Mouse (Mus musculus): Measurements from ENCODE around the gene Gdf15. TPM values are rescaled to one million over a fixed set of nuclear protein-coding genes. Genes with fewer than 3 reads are reported as not detected.
A peak's percentile ranks its signal among the peaks of the same experiment; 100 is the strongest.

The Gdf15 gene
- polyA plus RNA-seq (2015; fragmentation: Nextera tagmentation; extraction: Ambion mirVana) = 2.7 and 3.1 TPM in 2 replicates

GRCm38 (mm10) chr8:70632346-70632892 lies at the start of gene Gdf15:
Gdf15 (minus strand) TSS chr8:70632456.
- H3K4me2 ChIP-seq (ENCODE audit: low read depth, low read length) = peak within 1 kb of the TSS; percentile 88
- ATAC-seq (ENCODE audit: low read depth) = peak; percentile 28
- WGBS (ENCODE audit: insufficient replicate concordance) = 64% methylated on average over 6 of the region's 6 CpGs

GRCm38 (mm10) chr8:70681410-70681809 lies 49.2 kb upstream of the Gdf15 start:
- 45% methylated on average over 3 of the region's 3 CpGs for WGBS (ENCODE audit: insufficient replicate concordance)
- Histone ChIP-seq H3K4me3 (ENCODE audit: low read depth, low read length) (no peak overlapping the region), H3K9ac (ENCODE audit: low read depth, low read length) (no peak overlapping the region), H3K27me3 (ENCODE audit: control insufficient read depth, insufficient read depth, low read depth, low read length) (no peaks in the 10 kb centered on the region), H3K27ac (ENCODE audit: low read length) (no peak overlapping the region), H3K4me2 (ENCODE audit: low read depth, low read length) (no peak overlapping the region), H3K9me3 (replicated peaks; ENCODE audit: control insufficient read depth, low read length) (no peaks in the 10 kb centered on the region), H3K4me1 (ENCODE audit: control insufficient read depth, low read depth, low read length) (peaks cover 51% of the 10 kb centered on the region), H3K36me3 (ENCODE audit: control insufficient read depth, insufficient read depth) (peaks cover 7% of the 10 kb centered on the region)
- peak; percentile 32 for ATAC-seq (ENCODE audit: low read depth)

More at GRCm38 (mm10) chr8:70632346-70632892, at the start of gene Gdf15:
- Histone ChIP-seq H3K4me1 (ENCODE audit: control insufficient read depth, low read depth, low read length) (peaks cover 54% of the 10 kb centered on the region), H3K27me3 (ENCODE audit: control insufficient read depth, insufficient read depth, low read depth, low read length) (peaks cover 6% of the 10 kb centered on the region), H3K9ac (ENCODE audit: low read depth, low read length) (peak within 1 kb of the TSS; percentile 57), H3K9me3 (replicated peaks; ENCODE audit: control insufficient read depth, low read length) (no peaks in the 10 kb centered on the region), H3K27ac (ENCODE audit: low read length) (peak within 1 kb of the TSS; percentile 88), H3K4me3 (ENCODE audit: low read depth, low read length) (peak within 1 kb of the TSS; percentile 72), H3K36me3 (ENCODE audit: control insufficient read depth, insufficient read depth) (no peaks in the 10 kb centered on the region)

- Histone ChIP-seq H3K9ac (ENCODE audit: low read depth, low read length) (no peak overlapping the region), H3K36me3 (ENCODE audit: control insufficient read depth, insufficient read depth) (peaks cover 7% of the 10 kb centered on the region), H3K4me2 (ENCODE audit: low read depth, low read length) (no peak overlapping the region), H3K4me3 (ENCODE audit: low read depth, low read length) (no peak overlapping the region), H3K27ac (ENCODE audit: low read length) (0 out of 2 replicates have a peak overlapping the region, but pooled peaks have one; percentile 4), H3K4me1 (ENCODE audit: control insufficient read depth, low read depth, low read length) (peaks cover 63% of the 10 kb centered on the region), H3K9me3 (replicated peaks; ENCODE audit: control insufficient read depth, low read length) (no peaks in the 10 kb centered on the region), H3K27me3 (ENCODE audit: control insufficient read depth, insufficient read depth, low read depth, low read length) (no peaks in the 10 kb centered on the region)
- ATAC-seq (ENCODE audit: low read depth) = peak; percentile 62
- 67% methylated on average over 3 of the region's 3 CpGs for WGBS (ENCODE audit: insufficient replicate concordance)
These were observed 47.8 kb upstream of the Gdf15 start for GRCm38 (mm10) chr8:70680039-70680438.

DNA sequence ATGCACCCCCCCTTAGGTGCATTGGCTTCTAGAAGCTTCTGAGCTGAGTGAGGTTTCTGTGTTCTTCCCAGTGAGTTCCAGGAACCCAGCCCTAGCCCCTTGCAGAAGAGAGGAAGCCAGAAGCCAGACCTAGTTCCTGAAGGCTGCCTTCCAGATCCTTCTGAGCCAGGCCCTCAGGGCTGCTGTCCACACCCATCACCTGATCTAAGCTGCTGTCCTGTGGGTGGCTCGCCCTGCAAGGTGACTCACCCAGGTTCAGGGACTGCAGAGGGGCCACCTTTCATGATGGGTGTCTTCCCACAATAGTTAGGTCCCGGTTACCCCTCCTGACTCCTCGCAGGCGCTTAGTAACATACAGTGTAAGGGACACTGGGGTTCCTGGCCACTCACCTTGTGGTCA lies 47.1 kb upstream of the Gdf15 start:
- no peak for ATAC-seq (ENCODE audit: low read depth)
- Histone ChIP-seq H3K9ac (ENCODE audit: low read depth, low read length) (no peak overlapping the region), H3K4me2 (ENCODE audit: low read depth, low read length) (no peak overlapping the region), H3K36me3 (ENCODE audit: control insufficient read depth, insufficient read depth) (peaks cover 7% of the 10 kb centered on the region), H3K4me3 (ENCODE audit: low read depth, low read length) (no peak overlapping the region), H3K27me3 (ENCODE audit: control insufficient read depth, insufficient read depth, low read depth, low read length) (no peaks in the 10 kb centered on the region), H3K4me1 (ENCODE audit: control insufficient read depth, low read depth, low read length) (peaks cover 69% of the 10 kb centered on the region), H3K9me3 (replicated peaks; ENCODE audit: control insufficient read depth, low read length) (no peaks in the 10 kb centered on the region), H3K27ac (ENCODE audit: low read length) (0 out of 2 replicates have a peak overlapping the region, but pooled peaks have one; percentile 27)
- 81% methylated on average over 4 of the region's 4 CpGs for WGBS (ENCODE audit: insufficient replicate concordance)

DNA sequence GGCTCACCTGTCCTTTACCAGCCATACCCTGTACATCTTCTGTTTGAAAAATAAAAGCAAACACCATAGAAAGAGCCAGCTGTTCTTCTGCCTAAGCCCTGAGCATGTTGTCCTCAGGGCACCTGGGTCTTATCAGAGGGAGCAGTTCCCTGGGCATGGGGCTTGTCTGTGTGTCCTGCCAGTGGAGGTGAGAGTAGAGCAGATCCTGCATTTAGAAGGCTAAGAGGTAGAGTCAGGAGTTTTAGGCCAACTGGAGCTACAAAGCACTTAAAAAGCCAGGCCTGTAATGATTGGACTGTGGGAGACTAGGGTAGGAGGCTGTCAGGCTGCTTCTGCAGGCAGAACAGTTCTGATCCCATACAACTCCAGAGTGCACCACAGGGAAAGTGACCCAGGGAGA lies 46.4 kb upstream of the Gdf15 start:
- no peak overlapping the region for H3K4me3 ChIP-seq (ENCODE audit: low read depth, low read length)
- H3K9me3 ChIP-seq (replicated peaks; ENCODE audit: control insufficient read depth, low read length) = no peaks in the 10 kb centered on the region
- H3K36me3 ChIP-seq (ENCODE audit: control insufficient read depth, insufficient read depth) = peaks cover 7% of the 10 kb centered on the region
- peaks cover 77% of the 10 kb centered on the region for H3K4me1 ChIP-seq (ENCODE audit: control insufficient read depth, low read depth, low read length)
- H3K27ac ChIP-seq (ENCODE audit: low read length) = no peak overlapping the region
- no peak for ATAC-seq (ENCODE audit: low read depth)
- H3K4me2 ChIP-seq (ENCODE audit: low read depth, low read length) = no peak overlapping the region
- no peaks in the 10 kb centered on the region for H3K27me3 ChIP-seq (ENCODE audit: control insufficient read depth, insufficient read depth, low read depth, low read length)
- no peak overlapping the region for H3K9ac ChIP-seq (ENCODE audit: low read depth, low read length)

DNA sequence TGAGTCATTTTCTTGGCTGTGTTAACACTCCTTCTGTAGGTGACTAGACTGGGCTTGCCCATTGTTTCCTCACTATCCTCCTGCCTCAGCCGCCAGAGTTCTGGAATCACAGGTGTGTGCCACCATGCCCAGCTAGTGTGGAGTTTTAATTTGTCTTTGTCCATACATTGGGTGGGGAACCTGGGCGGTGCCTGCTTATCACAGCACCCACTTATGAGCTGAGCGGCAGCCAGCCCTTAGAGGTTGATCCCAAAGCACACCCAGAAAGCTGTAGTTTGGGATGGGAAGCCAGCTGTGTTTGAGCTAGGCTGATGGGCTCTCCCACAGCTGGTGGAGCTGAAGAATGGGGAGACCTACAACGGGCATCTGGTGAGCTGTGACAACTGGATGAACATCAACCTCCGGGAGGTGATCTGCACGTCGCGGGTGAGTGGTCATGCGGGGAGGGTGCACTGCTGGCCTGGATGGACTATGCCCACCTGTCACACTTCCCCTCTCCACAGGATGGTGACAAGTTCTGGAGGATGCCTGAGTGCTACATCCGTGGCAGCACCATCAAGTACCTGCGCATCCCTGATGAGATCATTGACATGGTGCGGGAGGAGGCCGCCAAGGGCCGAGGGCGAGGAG lies 45.3 kb upstream of the Gdf15 start:
- WGBS (ENCODE audit: insufficient replicate concordance) = 78% methylated on average over 15 of the region's 15 CpGs
- Histone ChIP-seq H3K4me1 (ENCODE audit: control insufficient read depth, low read depth, low read length) (peaks cover 79% of the 10 kb centered on the region), H3K9me3 (replicated peaks; ENCODE audit: control insufficient read depth, low read length) (no peaks in the 10 kb centered on the region), H3K9ac (ENCODE audit: low read depth, low read length) (no peak overlapping the region), H3K36me3 (ENCODE audit: control insufficient read depth, insufficient read depth) (peaks cover 7% of the 10 kb centered on the region), H3K4me3 (ENCODE audit: low read depth, low read length) (peak overlapping the region; percentile 7; the same call in 1 of the 2 replicates), H3K27ac (ENCODE audit: low read length) (peak overlapping the region; percentile 48), H3K27me3 (ENCODE audit: control insufficient read depth, insufficient read depth, low read depth, low read length) (no peaks in the 10 kb centered on the region), H3K4me2 (ENCODE audit: low read depth, low read length) (peak overlapping the region; percentile 49)
- ATAC-seq (ENCODE audit: low read depth) = no peak

GRCm38 (mm10) chr8:70675336-70675735 lies 43.1 kb upstream of the Gdf15 start:
- peaks cover 67% of the 10 kb centered on the region for H3K4me1 ChIP-seq (ENCODE audit: control insufficient read depth, low read depth, low read length)
- no peak overlapping the region for H3K4me2 ChIP-seq (ENCODE audit: low read depth, low read length)
- ATAC-seq (ENCODE audit: low read depth) = no peak
- 20% methylated on average over 1 of the region's 1 CpGs for WGBS (ENCODE audit: insufficient replicate concordance)
- peaks cover 7% of the 10 kb centered on the region for H3K36me3 ChIP-seq (ENCODE audit: control insufficient read depth, insufficient read depth)
- no peaks in the 10 kb centered on the region for H3K9me3 ChIP-seq (replicated peaks; ENCODE audit: control insufficient read depth, low read length)
- H3K4me3 ChIP-seq (ENCODE audit: low read depth, low read length) = no peak overlapping the region
- no peak overlapping the region for H3K9ac ChIP-seq (ENCODE audit: low read depth, low read length)
- no peaks in the 10 kb centered on the region for H3K27me3 ChIP-seq (ENCODE audit: control insufficient read depth, insufficient read depth, low read depth, low read length)
- peak overlapping the region; percentile 97 for H3K27ac ChIP-seq (ENCODE audit: low read length)

- 20% methylated on average over 4 of the region's 4 CpGs for WGBS (ENCODE audit: insufficient replicate concordance)
- H3K9me3 ChIP-seq (replicated peaks; ENCODE audit: control insufficient read depth, low read length) = no peaks in the 10 kb centered on the region
- no peaks in the 10 kb centered on the region for H3K27me3 ChIP-seq (ENCODE audit: control insufficient read depth, insufficient read depth, low read depth, low read length)
- H3K36me3 ChIP-seq (ENCODE audit: control insufficient read depth, insufficient read depth) = peaks cover 7% of the 10 kb centered on the region
- H3K4me1 ChIP-seq (ENCODE audit: control insufficient read depth, low read depth, low read length) = peaks cover 63% of the 10 kb centered on the region
- H3K9ac ChIP-seq (ENCODE audit: low read depth, low read length) = peak overlapping the region; percentile 81
- no peak for ATAC-seq (ENCODE audit: low read depth)
- H3K27ac ChIP-seq (ENCODE audit: low read length) = peak overlapping the region; percentile 97
- H3K4me2 ChIP-seq (ENCODE audit: low read depth, low read length) = peak overlapping the region; percentile 94
- no peak overlapping the region for H3K4me3 ChIP-seq (ENCODE audit: low read depth, low read length)
These were observed 42.5 kb upstream of the Gdf15 start for GRCm38 (mm10) chr8:70674716-70675115.

- 54% methylated on average over 3 of the region's 3 CpGs for WGBS (ENCODE audit: insufficient replicate concordance)
- ATAC-seq (ENCODE audit: low read depth) = no peak
- Histone ChIP-seq H3K4me1 (ENCODE audit: control insufficient read depth, low read depth, low read length) (peaks cover 58% of the 10 kb centered on the region), H3K4me2 (ENCODE audit: low read depth, low read length) (peak overlapping the region; percentile 94), H3K9ac (ENCODE audit: low read depth, low read length) (peak overlapping the region; percentile 81), H3K9me3 (replicated peaks; ENCODE audit: control insufficient read depth, low read length) (no peaks in the 10 kb centered on the region), H3K27ac (ENCODE audit: low read length) (peak overlapping the region; percentile 97), H3K4me3 (ENCODE audit: low read depth, low read length) (peak overlapping the region; percentile 83), H3K36me3 (ENCODE audit: control insufficient read depth, insufficient read depth) (peaks cover 7% of the 10 kb centered on the region), H3K27me3 (ENCODE audit: control insufficient read depth, insufficient read depth, low read depth, low read length) (no peaks in the 10 kb centered on the region)
These were observed 41.9 kb upstream of the Gdf15 start for GRCm38 (mm10) chr8:70674109-70674508.

Data from liver, embryonic 16.5 days (tissue).